Mouse (Mus musculus) stomach, postnatal 0 days (tissue): ENCODE data around the gene Acvrl1.
"Not testable (repeated sequence)": the region's sequence is repeated elsewhere in the genome, so short reads cannot be mapped to it uniquely, and the experiment has no call there.

Experiments used
- CTCF ChIP-seq: IDR thresholded peaks from 2 replicates; pipeline ENCODE4 v1.5.1; 2016; ENCODE audit warnings: antibody characterized with exemption, low read depth, mild to moderate bottlenecking, moderate library complexity
- EP300 ChIP-seq: optimal IDR thresholded peaks from 2 replicates; pipeline ENCODE3; 2016; ENCODE audit warnings: antibody characterized with exemption

DNA sequence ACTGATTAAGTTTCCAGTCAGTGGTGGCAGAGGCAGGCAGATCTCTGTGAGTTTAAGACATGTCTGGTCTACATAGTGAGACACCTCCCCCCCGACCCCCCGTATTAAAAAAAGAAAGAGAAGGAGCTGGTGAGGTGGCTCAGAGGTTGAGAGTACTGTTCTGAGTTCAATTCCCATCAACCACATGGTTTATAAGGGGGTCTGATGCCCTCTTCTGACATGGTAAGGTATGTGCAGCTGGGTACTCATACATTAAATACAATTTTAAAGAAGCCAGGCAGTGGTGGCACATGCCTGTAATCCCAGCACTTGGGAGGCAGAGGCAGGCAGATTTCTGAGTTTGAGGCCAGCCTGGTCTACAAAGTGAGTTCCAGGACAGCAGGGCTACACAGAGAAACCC is 14.5 kb upstream of the Acvrl1 start:
- TF ChIP-seq EP300 = not testable (repeated sequence)
- TF ChIP-seq CTCF = peak; percentile 19; the same call in 1 of the 2 replicates
